Mouse (Mus musculus) neural tube, embryonic 11.5 days (tissue): Measurements from ENCODE around the gene Cnbp. TPM values are rescaled to one million over a fixed set of nuclear protein-coding genes. Genes with fewer than 3 reads are reported as not detected.

Source experiments
- ATAC-seq: fragments of 200-750 bp; cut with Nextera tagmentation; 2 replicates; pipeline ENCODE4 v1.8.0; 2017; ENCODE audit warnings: moderate number of reproducible peaks, mild to moderate bottlenecking, moderate TSS enrichment, moderate library complexity; ENCODE audit not compliant: insufficient read depth, low FRiP score, low TSS enrichment
- DNase-seq: peaks from one replicate; pipeline ENCODE4 v3.0.0-alpha.2; 2015; ENCODE audit warnings: low spot score
- H3K27ac ChIP-seq: fragments of 300-500 bp; sonication (generic); 2 replicates; pipeline ENCODE4 v1.5.1; 2014; ENCODE audit warnings: low read depth, mild to moderate bottlenecking, low read length
- H3K27me3 ChIP-seq: fragments of 300-500 bp; sonication (generic); 2 replicates; pipeline ENCODE4 v1.6.1; 2014; ENCODE audit warnings: mild to moderate bottlenecking, low read length, mixed read lengths; ENCODE audit not compliant: control insufficient read depth, insufficient read depth
- H3K36me3 ChIP-seq: fragments of 300-500 bp; sonication (generic); 2 replicates; pipeline ENCODE4 v1.6.1; 2014; ENCODE audit warnings: mild to moderate bottlenecking, low read length, moderate library complexity, mixed read lengths; ENCODE audit not compliant: control insufficient read depth, insufficient read depth
- H3K4me1 ChIP-seq: fragments of 300-500 bp; sonication (generic); 2 replicates; pipeline ENCODE4 v1.6.1; 2014; ENCODE audit warnings: low read length, mixed read lengths; ENCODE audit not compliant: control insufficient read depth, insufficient read depth
- H3K4me2 ChIP-seq: fragments of 300-500 bp; sonication (generic); 2 replicates; pipeline ENCODE4 v1.6.1; 2014; ENCODE audit warnings: low read depth, mild to moderate bottlenecking, moderate library complexity
- H3K4me3 ChIP-seq: fragments of 300-500 bp; sonication (generic); 2 replicates; pipeline ENCODE4 v1.5.1; 2014; ENCODE audit warnings: low read depth, low read length
- H3K9ac ChIP-seq: fragments of 300-500 bp; sonication (generic); 2 replicates; pipeline ENCODE4 v1.6.1; 2014; ENCODE audit warnings: mild to moderate bottlenecking, low read length
- H3K9me3 ChIP-seq: fragments of 300-500 bp; sonication (generic); 2 replicates; pipeline ENCODE4 v1.6.1; 2016; ENCODE audit warnings: low read length; ENCODE audit not compliant: control insufficient read depth
- WGBS: fragments of 180-500 bp; shearing (Covaris S2); extraction: QIAGEN DNeasy Blood & Tissue Kit; methylation state at CpG from one replicate; pipeline ENCODE4 v1.1.7; 2014; 5-methylcytosine and 5-hydroxymethylcytosine counted together
- polyA plus RNA-seq: library from polyadenylated mRNA; unstranded; fragments of >200 nt; fragmentation: Nextera tagmentation; extraction: Ambion mirVana; gene quantifications from 2 replicates; pipeline ENCODE4 v1.2.1, GENCODE M21; 2014

Gene Cnbp
- polyA plus RNA-seq, 1 experiment from 2014 or later: 1,155 TPM

DNA sequence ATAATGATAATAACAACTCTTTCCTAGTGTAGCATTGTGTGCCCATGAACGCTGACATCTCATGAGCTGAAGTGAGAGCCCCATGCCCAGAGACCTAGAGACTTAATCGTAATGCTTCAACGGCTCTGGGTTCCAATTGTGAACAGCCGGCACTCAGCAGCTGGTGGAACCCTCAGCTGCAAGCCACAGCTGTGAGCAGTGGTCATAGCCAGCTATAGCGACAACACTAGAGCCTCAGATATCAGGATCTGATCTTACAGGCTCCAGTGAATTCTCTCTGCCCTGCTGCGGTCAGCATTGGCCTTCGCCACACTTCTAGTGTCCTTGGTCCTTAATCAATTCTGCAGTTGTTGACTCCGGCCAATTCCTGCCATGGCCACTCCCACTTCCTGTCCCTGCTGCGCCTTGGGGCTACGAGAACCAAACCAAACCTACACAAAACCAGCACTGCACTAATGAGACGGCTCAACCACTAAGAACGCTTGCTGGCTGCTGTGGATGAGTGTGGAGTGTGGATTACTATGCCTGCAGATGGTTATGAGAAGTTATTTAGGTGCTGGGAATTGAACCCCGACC, 25.2 kb upstream of the Cnbp start:
- Histone ChIP-seq H3K4me1 (no peaks in the 10 kb centered on the region), H3K27me3 (no peaks in the 10 kb centered on the region), H3K27ac (no peak overlapping the region), H3K36me3 (no peaks in the 10 kb centered on the region), H3K4me2 (no peak overlapping the region), H3K4me3 (no peak overlapping the region), H3K9me3 (no peaks in the 10 kb centered on the region), H3K9ac (no peak overlapping the region)
- 77% methylated on average over 13 of the region's 13 CpGs for WGBS
- ATAC-seq (no peak), DNase-seq (no peak)

DNA sequence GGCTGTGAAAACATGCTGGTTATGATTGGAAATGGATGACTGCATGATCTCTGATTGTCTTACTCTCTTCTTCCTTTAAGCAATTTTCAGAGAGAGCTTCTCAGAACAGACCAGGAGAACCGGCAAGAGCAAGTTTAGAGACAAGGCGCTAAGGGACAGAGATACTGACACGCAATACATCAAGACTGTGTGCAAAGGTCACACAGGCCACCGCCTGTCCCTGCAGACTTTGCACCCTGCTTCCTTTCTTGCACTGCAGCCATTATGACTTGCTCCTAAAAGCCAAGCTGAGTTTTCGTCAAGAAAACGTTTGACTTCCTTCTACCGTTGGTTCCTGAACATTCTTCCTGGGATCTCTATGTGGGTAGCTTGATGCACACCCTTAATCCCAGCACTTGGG, 24.7 kb upstream of the Cnbp start:
- Histone ChIP-seq H3K36me3 (no peaks in the 10 kb centered on the region), H3K9ac (no peak overlapping the region), H3K27me3 (no peaks in the 10 kb centered on the region), H3K9me3 (no peaks in the 10 kb centered on the region), H3K4me1 (no peaks in the 10 kb centered on the region), H3K27ac (no peak overlapping the region), H3K4me3 (no peak overlapping the region), H3K4me2 (no peak overlapping the region)
- 87% methylated on average over 7 of the region's 7 CpGs for WGBS
- DNase-seq (no peak), ATAC-seq (no peak)

DNA sequence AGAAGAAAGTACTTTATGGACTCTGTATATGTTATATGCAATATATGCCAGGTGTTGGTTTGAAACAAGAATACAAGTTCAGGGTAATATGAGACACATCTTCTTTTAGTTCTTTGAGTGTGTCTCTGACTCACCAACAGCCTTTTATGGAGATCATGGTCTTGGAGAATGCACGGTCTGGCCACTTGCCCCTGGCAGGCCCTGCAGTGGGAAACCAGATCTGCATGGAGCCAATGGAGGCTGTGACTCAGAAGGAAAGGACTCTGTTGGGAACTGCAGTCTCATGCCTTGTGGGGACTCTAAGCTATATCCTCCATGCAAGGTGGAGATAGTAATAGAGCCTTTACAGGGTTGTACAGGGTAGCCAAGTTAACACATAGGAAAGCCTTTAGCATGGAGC, 24.2 kb upstream of the Cnbp start:
- Histone ChIP-seq H3K27me3 (no peaks in the 10 kb centered on the region), H3K27ac (no peak overlapping the region), H3K4me2 (no peak overlapping the region), H3K36me3 (no peaks in the 10 kb centered on the region), H3K9ac (no peak overlapping the region), H3K9me3 (no peaks in the 10 kb centered on the region), H3K4me3 (no peak overlapping the region), H3K4me1 (no peaks in the 10 kb centered on the region)
- ATAC-seq (no peak), DNase-seq (no peak)
- 81% methylated on average over 1 of the region's 1 CpGs for whole genome bisulfite sequencing

DNA sequence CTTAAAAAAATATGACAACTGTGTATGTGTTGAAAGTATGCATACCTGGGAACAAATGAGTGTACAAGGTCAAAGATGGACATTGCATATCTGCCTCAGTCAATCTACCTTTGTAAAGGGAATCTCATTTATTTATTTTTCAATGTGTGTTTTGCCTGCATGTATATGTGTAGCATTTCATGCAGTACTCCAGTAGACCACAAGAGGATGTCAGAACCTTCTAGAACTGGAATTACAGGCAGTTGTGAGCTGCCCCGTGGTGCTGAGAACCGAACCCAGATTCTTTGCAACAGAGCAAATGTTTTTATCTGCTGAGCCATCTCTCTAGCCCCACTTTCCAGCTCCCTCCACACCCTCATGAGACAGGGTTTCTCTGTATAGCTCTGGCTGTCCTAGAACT, 23.1 kb upstream of the Cnbp start:
- no peaks in the 10 kb centered on the region for H3K27me3 ChIP-seq
- H3K4me2 ChIP-seq: no peak overlapping the region
- H3K4me1 ChIP-seq: no peaks in the 10 kb centered on the region
- H3K36me3 ChIP-seq: no peaks in the 10 kb centered on the region
- DNase-seq (no peak), ATAC-seq (no peak)
- H3K9ac ChIP-seq: no peak overlapping the region
- H3K9me3 ChIP-seq: no peaks in the 10 kb centered on the region
- WGBS: 95% methylated on average over 2 of the region's 2 CpGs
- H3K27ac ChIP-seq: no peak overlapping the region
- no peak overlapping the region for H3K4me3 ChIP-seq

DNA sequence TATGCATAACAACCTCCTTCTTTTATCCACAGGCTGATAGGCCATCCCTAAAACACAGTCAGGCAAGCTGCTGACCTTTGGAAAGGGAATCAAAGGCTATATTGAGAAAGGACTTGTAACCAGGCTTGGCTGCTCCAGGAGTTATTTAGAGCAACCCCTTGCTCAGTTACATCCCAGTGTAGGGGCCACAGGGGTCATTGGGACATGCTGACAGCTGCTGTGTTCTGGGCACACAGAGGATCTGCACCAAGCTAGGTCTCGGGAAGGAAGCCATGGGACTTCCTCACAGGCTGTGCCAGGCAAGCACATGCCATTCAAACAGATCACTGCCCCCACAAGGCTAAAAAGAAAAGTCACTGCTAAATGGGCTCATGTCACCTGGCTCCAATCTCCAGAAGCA, 22.2 kb upstream of the Cnbp start:
- ATAC-seq: no peak
- 59% methylated on average over 1 of the region's 1 CpGs for WGBS
- H3K9me3 ChIP-seq: no peaks in the 10 kb centered on the region
- no peaks in the 10 kb centered on the region for H3K36me3 ChIP-seq
- no peaks in the 10 kb centered on the region for H3K4me1 ChIP-seq
- no peak overlapping the region for H3K4me3 ChIP-seq
- no peak overlapping the region for H3K4me2 ChIP-seq
- no peak overlapping the region for H3K27ac ChIP-seq
- no peak for DNase-seq
- H3K9ac ChIP-seq: no peak overlapping the region
- H3K27me3 ChIP-seq: no peaks in the 10 kb centered on the region

DNA sequence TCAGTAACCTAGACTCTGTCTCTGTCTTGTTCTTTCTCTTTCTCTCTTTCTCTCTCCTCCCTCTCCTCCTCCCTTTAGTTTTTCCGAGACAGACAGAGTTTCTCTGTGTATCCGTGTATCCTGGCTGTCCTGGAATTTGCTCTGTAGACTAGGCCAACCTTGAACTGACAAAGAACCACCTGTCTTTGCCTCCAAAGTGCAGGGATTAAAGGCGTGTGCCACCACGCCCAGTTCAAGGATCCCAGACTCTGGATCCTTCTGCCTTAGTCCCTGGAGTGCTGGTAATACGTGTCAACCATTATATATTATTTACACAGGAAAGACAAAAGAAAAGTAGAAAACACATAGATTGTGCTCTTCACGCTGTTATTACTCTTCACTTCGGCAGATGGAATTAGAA, 20.3 kb upstream of the Cnbp start:
- DNase-seq: no peak
- no peak for ATAC-seq
- H3K4me2 ChIP-seq: no peak overlapping the region
- no peak overlapping the region for H3K4me3 ChIP-seq
- H3K9ac ChIP-seq: no peak overlapping the region
- WGBS: 92% methylated on average over 7 of the region's 7 CpGs
- H3K27me3 ChIP-seq: no peaks in the 10 kb centered on the region
- H3K4me1 ChIP-seq: no peaks in the 10 kb centered on the region
- H3K27ac ChIP-seq: no peak overlapping the region
- no peaks in the 10 kb centered on the region for H3K9me3 ChIP-seq
- H3K36me3 ChIP-seq: no peaks in the 10 kb centered on the region

DNA sequence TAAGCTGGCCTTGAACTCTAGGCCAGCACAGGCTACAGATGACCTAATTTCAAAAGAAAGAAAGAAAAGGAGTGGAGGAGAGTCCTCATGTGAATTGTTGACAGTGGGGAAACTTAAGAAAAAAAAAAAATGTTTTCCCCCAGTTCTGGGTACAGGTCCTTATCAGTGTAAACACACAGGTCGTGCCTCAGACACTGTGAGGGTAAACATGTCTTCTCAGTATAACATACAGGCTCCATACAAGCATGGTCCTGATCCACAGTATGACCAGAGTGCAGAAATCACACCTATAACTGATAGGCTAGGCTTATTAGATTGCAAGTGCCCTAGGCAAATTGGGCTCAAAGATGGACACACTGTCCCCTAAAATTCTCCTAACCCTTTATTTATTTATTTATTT, 19.5 kb upstream of the Cnbp start:
- 83% methylated on average over 1 of the region's 1 CpGs for WGBS
- DNase-seq (no peak), ATAC-seq (no peak)
- Histone ChIP-seq H3K4me3 (no peak overlapping the region), H3K4me1 (no peaks in the 10 kb centered on the region), H3K9me3 (no peaks in the 10 kb centered on the region), H3K36me3 (no peaks in the 10 kb centered on the region), H3K27ac (no peak overlapping the region), H3K9ac (no peak overlapping the region), H3K4me2 (no peak overlapping the region), H3K27me3 (no peaks in the 10 kb centered on the region)

DNA sequence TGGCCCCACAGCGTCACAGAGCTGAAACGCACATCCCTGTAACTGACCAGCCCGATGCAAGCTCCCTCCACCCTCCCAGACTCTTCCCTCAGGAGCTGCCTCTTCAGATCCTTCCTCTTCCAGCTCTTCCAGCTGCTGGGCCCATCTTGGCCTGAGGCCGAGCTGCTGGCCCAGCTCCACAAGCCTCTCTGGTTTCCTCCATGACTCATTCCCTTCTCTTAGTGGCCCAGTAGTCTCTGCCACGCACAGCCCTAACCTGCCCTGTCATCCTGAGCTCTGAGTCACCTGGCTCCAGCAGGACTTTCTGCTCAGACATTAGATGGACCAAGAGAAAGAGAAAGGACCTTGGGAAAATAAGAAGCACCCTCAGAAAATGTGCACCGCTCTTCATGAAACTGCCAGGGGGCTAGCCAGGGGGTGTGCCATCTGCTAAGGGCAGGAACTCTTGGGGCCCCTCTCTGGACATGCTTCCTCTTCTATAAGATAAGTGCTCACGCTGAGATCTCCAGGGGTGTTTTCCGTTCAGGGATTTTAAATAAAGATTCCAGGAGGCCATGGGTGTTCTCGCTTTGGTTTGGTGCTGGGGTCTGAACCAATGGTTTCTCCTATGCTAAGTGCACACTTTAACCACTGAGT, 18.1 kb upstream of the Cnbp start:
- Histone ChIP-seq H3K9me3 (no peaks in the 10 kb centered on the region), H3K9ac (no peak overlapping the region), H3K27ac (no peak overlapping the region), H3K36me3 (no peaks in the 10 kb centered on the region), H3K27me3 (no peaks in the 10 kb centered on the region), H3K4me2 (no peak overlapping the region), H3K4me3 (no peak overlapping the region), H3K4me1 (no peaks in the 10 kb centered on the region)
- WGBS: 78% methylated on average over 9 of the region's 9 CpGs
- DNase-seq: no peak
- ATAC-seq: no peak

DNA sequence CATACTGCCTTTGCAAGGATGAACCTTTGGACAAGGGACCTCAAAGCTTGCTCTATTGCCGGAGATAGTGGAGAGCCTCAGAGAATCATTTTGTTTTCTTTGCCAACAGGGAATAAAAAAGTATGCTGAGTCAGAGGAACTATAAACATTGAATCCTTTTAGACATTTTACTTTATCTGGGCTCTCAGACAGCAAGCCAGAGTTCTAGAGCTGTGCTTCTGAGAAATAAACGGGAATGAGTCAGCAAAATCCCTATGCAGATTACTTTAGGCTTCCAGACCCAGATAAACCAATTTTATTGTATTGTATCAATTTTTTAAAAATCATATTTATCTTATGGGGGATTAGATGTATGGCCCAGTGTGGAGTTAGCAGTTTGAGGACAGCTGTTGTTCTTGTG, 16.4 kb upstream of the Cnbp start:
- Histone ChIP-seq H3K36me3 (no peaks in the 10 kb centered on the region), H3K4me2 (no peak overlapping the region), H3K27ac (no peak overlapping the region), H3K9me3 (no peaks in the 10 kb centered on the region), H3K9ac (no peak overlapping the region), H3K4me1 (no peaks in the 10 kb centered on the region), H3K4me3 (no peak overlapping the region), H3K27me3 (no peaks in the 10 kb centered on the region)
- DNase-seq (no peak), ATAC-seq (no peak)
- WGBS: 77% methylated on average over 2 of the region's 2 CpGs
